Mouse (Mus musculus) liver, embryonic 11.5 days (tissue): ENCODE measurements around the gene Crim1. TPM values are rescaled to one million over a fixed set of nuclear protein-coding genes. Genes with fewer than 3 reads are reported as not detected.
"Not testable (repeated sequence)": the region's sequence is repeated elsewhere in the genome, so short reads cannot be mapped to it uniquely, and the experiment has no call there.

Source experiments
- ATAC-seq: fragments of 200-750 bp; cut with Nextera tagmentation; replicated peaks from 2 replicates; pipeline ENCODE4 v1.8.0; 2017; ENCODE audit warnings: moderate number of reproducible peaks, mild to moderate bottlenecking, moderate TSS enrichment, moderate library complexity; ENCODE audit not compliant: low FRiP score
- DNase-seq: peaks from one replicate; pipeline ENCODE4 v3.0.0-alpha.2; 2017; ENCODE audit warnings: low spot score
- H3K27ac ChIP-seq: fragments of 300-500 bp; sonication (generic); 2 replicates; pipeline ENCODE4 v1.5.1; 2014; ENCODE audit warnings: mild to moderate bottlenecking, low read depth, low read length, control low read depth
- H3K27me3 ChIP-seq: fragments of 300-500 bp; sonication (generic); replicated peaks from 2 replicates; pipeline ENCODE4 v1.6.1; 2014; ENCODE audit warnings: low read length, mixed read lengths; ENCODE audit not compliant: control insufficient read depth, insufficient read depth
- H3K36me3 ChIP-seq: fragments of 300-500 bp; sonication (generic); 2 replicates; pipeline ENCODE4 v1.6.1; 2014; ENCODE audit warnings: mild to moderate bottlenecking, low read length, moderate library complexity, mixed read lengths; ENCODE audit not compliant: control insufficient read depth, insufficient read depth
- H3K4me1 ChIP-seq: fragments of 300-500 bp; sonication (generic); replicated peaks from 2 replicates; pipeline ENCODE4 v1.6.1; 2014; ENCODE audit warnings: low read length, mixed read lengths; ENCODE audit not compliant: control insufficient read depth, insufficient read depth
- H3K4me2 ChIP-seq: fragments of 300-500 bp; sonication (generic); 2 replicates; pipeline ENCODE4 v1.6.1; 2014; ENCODE audit warnings: mild to moderate bottlenecking, control low read depth, moderate library complexity
- H3K4me3 ChIP-seq: fragments of 300-500 bp; sonication (generic); 2 replicates; pipeline ENCODE4 v1.5.1; 2014; ENCODE audit warnings: low read depth, low read length, control low read depth
- H3K9ac ChIP-seq: fragments of 300-500 bp; sonication (generic); 2 replicates; pipeline ENCODE4 v1.6.1; 2014; ENCODE audit warnings: low read depth, low read length, control low read depth
- H3K9me3 ChIP-seq: fragments of 300-500 bp; sonication (generic); 2 replicates; pipeline ENCODE4 v1.6.1; 2016; ENCODE audit warnings: low read length, inconsistent platforms, mixed read lengths; ENCODE audit not compliant: control insufficient read depth
- WGBS: fragments of 180-500 bp; shearing (Covaris S2); extraction: QIAGEN DNeasy Blood & Tissue Kit; methylation state at CpG from one replicate; pipeline ENCODE4 v1.1.7; 2014; 5-methylcytosine and 5-hydroxymethylcytosine counted together
- polyA plus RNA-seq: library from polyadenylated mRNA; unstranded; fragments of >200 nt; fragmentation: Nextera tagmentation; extraction: Ambion mirVana; gene quantifications from 2 replicates; pipeline ENCODE4 v1.2.1, GENCODE M21; 2014

The Crim1 gene
- polyA plus RNA-seq, 1 experiment from 2014 or later = 2.7 TPM

GRCm38 (mm10) chr17:78248943-78249342 lies 48.9 kb downstream of the Crim1 start:
- Histone ChIP-seq H3K27me3 (no peaks in the 10 kb centered on the region), H3K4me3 (no peak overlapping the region), H3K4me1 (peaks cover 40% of the 10 kb centered on the region), H3K36me3 (no peaks in the 10 kb centered on the region), H3K9ac (no peak overlapping the region; the same call in 1 of the 2 replicates), H3K4me2 (peak overlapping the region; percentile 56), H3K27ac (peak overlapping the region; percentile 65), H3K9me3 (no peaks in the 10 kb centered on the region)
- DNase-seq = no peak
- ATAC-seq = peak; percentile 74
- 45% methylated on average over 3 of the region's 3 CpGs for WGBS

GRCm38 (mm10) chr17:78250149-78250938 lies 50.3 kb downstream of the Crim1 start:
- DNase-seq (no peak), ATAC-seq (no peak)
- no peaks in the 10 kb centered on the region for H3K36me3 ChIP-seq
- no peak overlapping the region for H3K4me3 ChIP-seq
- WGBS = 83% methylated on average over 14 of the region's 14 CpGs
- peaks cover 35% of the 10 kb centered on the region for H3K4me1 ChIP-seq
- no peaks in the 10 kb centered on the region for H3K9me3 ChIP-seq
- H3K27me3 ChIP-seq = no peaks in the 10 kb centered on the region
- no peak overlapping the region for H3K9ac ChIP-seq
- H3K27ac ChIP-seq = no peak overlapping the region
- H3K4me2 ChIP-seq = no peak overlapping the region

DNA sequence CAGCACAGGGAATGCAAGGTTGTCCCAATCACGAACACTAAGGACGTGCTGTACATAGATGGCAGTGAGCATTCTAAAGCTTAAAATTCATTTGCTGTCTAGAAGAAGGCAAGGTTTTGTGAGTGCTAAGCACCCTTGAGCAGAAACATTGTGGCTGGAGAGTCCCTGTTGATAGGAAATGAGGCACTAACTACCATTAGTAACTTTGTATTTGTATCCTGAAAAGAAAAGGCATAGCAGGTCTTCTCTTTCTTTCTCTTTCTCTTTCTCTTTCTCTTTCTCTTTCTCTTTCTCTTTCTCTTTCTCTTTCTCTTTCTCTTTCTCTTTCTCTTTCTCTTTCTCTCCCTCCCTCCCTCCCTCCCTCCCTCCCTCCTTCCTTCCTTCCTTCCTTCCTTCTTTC lies 53.5 kb downstream of the Crim1 start:
- H3K4me3 ChIP-seq, H3K4me2 ChIP-seq, H3K27ac ChIP-seq, H3K36me3 ChIP-seq, H3K9me3 ChIP-seq, H3K27me3 ChIP-seq, DNase-seq, ATAC-seq, H3K9ac ChIP-seq: not testable (repeated sequence)
- WGBS = 78% methylated on average over 2 of the region's 2 CpGs
- peaks cover 14% of the 10 kb centered on the region for H3K4me1 ChIP-seq

DNA sequence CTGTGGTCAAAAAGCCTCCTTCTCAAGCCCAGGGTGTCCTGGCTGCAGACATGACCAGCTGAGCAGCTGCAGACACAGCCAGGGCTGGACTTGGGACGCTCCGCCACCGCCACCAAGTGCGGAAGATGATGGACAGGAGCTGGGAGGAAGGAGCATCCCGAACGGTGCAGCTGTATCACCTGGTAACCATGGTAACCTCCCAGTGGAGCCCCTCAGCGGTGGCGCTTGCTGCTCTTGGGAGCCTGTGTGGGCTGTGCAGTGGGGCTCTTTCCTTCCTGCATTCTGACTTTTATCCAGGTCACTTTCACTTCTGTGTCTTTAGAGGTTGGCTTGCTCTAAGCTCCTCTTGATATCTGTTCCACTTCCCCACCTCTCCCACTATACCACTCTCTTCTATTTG lies 54.2 kb downstream of the Crim1 start:
- Histone ChIP-seq H3K4me1 (peaks cover 7% of the 10 kb centered on the region), H3K4me2 (no peak overlapping the region), H3K4me3 (no peak overlapping the region), H3K27ac (no peak overlapping the region), H3K36me3 (no peaks in the 10 kb centered on the region), H3K27me3 (no peaks in the 10 kb centered on the region), H3K9me3 (no peaks in the 10 kb centered on the region), H3K9ac (no peak overlapping the region)
- DNase-seq (no peak), ATAC-seq (no peak)
- whole genome bisulfite sequencing = 83% methylated on average over 8 of the region's 8 CpGs

DNA sequence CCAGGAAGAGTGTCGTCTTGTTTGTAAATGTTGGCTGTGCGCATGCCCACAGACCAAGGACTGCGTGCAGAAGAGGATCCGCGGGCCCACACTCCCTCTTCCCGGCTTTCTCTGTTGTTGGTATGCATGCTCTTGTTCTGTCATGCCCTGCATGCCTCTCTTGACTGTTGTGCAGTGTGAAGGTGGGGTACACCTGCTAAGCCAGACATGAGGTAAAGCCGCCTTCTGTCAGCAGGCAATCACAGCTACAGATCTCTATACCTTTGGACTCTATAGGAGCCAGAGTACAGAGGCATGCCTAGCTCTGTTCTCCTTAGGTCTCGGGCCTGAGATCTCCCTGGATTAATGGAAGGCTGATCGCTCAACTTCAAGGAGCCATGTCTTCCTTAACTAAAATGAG lies 55.7 kb downstream of the Crim1 start:
- no peak overlapping the region for H3K27ac ChIP-seq
- no peaks in the 10 kb centered on the region for H3K36me3 ChIP-seq
- H3K9ac ChIP-seq = no peak overlapping the region
- WGBS = 92% methylated on average over 9 of the region's 9 CpGs
- no peaks in the 10 kb centered on the region for H3K9me3 ChIP-seq
- H3K4me2 ChIP-seq = no peak overlapping the region
- ATAC-seq (no peak), DNase-seq (no peak)
- no peaks in the 10 kb centered on the region for H3K27me3 ChIP-seq
- no peak overlapping the region for H3K4me3 ChIP-seq
- H3K4me1 ChIP-seq = 0 out of 2 replicates have a peak, but pooled peaks cover 3% of the 10 kb centered on the region

- ATAC-seq (no peak), DNase-seq (no peak)
- no peak overlapping the region for H3K4me3 ChIP-seq
- no peak overlapping the region for H3K9ac ChIP-seq
- H3K36me3 ChIP-seq = no peaks in the 10 kb centered on the region
- no peaks in the 10 kb centered on the region for H3K9me3 ChIP-seq
- H3K4me1 ChIP-seq = 0 out of 2 replicates have a peak, but pooled peaks cover 3% of the 10 kb centered on the region
- H3K27me3 ChIP-seq = no peaks in the 10 kb centered on the region
- no peak overlapping the region for H3K27ac ChIP-seq
- WGBS = 74% methylated on average over 8 of the region's 8 CpGs
- no peak overlapping the region for H3K4me2 ChIP-seq
These were observed 56.5 kb downstream of the Crim1 start for GRCm38 (mm10) chr17:78256534-78256933.

- Histone ChIP-seq H3K36me3 (no peaks in the 10 kb centered on the region), H3K4me2 (no peak overlapping the region), H3K4me3 (no peak overlapping the region), H3K27ac (no peak overlapping the region), H3K9ac (no peak overlapping the region), H3K9me3 (no peaks in the 10 kb centered on the region), H3K27me3 (no peaks in the 10 kb centered on the region), H3K4me1 (no peaks in the 10 kb centered on the region)
- WGBS = 88% methylated on average over 4 of the region's 4 CpGs
- no peak for DNase-seq
- no peak for ATAC-seq
These were observed 61.6 kb downstream of the Crim1 start for GRCm38 (mm10) chr17:78261684-78262083.

DNA sequence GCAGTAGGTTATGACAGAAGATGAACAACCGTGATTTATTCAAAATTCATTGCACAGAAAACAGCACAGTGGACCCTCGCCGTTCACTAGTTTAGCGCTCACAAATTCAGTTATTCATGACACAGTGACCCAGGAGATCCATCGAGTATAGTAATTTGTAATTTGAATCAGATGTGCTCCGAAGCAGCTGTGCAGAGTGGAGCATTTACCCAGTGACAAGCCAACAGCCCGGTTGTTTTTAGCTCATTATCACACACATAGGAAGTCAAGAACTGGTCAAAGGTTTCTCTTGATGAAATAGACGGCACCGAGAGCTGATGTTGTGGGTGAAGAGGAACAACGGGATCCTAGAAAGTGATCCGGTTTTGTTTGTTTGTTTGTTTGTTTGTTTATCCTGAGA lies 64.1 kb downstream of the Crim1 start:
- H3K9ac ChIP-seq = no peak overlapping the region
- no peaks in the 10 kb centered on the region for H3K9me3 ChIP-seq
- no peak overlapping the region for H3K27ac ChIP-seq
- WGBS = 77% methylated on average over 11 of the region's 11 CpGs
- no peak overlapping the region for H3K4me3 ChIP-seq
- ATAC-seq (no peak), DNase-seq (no peak)
- H3K36me3 ChIP-seq = no peaks in the 10 kb centered on the region
- no peaks in the 10 kb centered on the region for H3K27me3 ChIP-seq
- no peaks in the 10 kb centered on the region for H3K4me1 ChIP-seq
- no peak overlapping the region for H3K4me2 ChIP-seq

GRCm38 (mm10) chr17:78265135-78265534 lies 65.1 kb downstream of the Crim1 start:
- ATAC-seq (no peak), DNase-seq (no peak)
- H3K4me2 ChIP-seq = no peak overlapping the region
- 81% methylated on average over 7 of the region's 7 CpGs for WGBS
- no peaks in the 10 kb centered on the region for H3K4me1 ChIP-seq
- H3K9me3 ChIP-seq = no peaks in the 10 kb centered on the region
- H3K27me3 ChIP-seq = no peaks in the 10 kb centered on the region
- H3K36me3 ChIP-seq = no peaks in the 10 kb centered on the region
- H3K27ac ChIP-seq = no peak overlapping the region
- H3K9ac ChIP-seq = no peak overlapping the region
- H3K4me3 ChIP-seq = no peak overlapping the region
